Mouse (Mus musculus) ovary, postnatal 36 days (tissue): ENCODE measurements around the gene Rtkn.
"Not testable (repeated sequence)": the region's sequence is repeated elsewhere in the genome, so short reads cannot be mapped to it uniquely, and the experiment has no call there.

ENCODE experiments used
- DNase-seq: peaks from one replicate; pipeline ENCODE4 v3.0.0; 2022; ENCODE audit warnings: low spot score, mixed read lengths

The Rtkn gene

GRCm38 (mm10) chr6:83138056-83138455, 2.8 kb downstream of the Rtkn start:
- DNase-seq: no peak

GRCm38 (mm10) chr6:83140044-83140443, 4.8 kb downstream of the Rtkn start:
- DNase-seq: no peak

- DNase-seq: no peak
Measured at GRCm38 (mm10) chr6:83141636-83142035, 6.4 kb downstream of the Rtkn start.

GRCm38 (mm10) chr6:83142211-83142731, 7.0 kb downstream of the Rtkn start:
- DNase-seq: no peak

GRCm38 (mm10) chr6:83142886-83143285, 7.6 kb downstream of the Rtkn start:
- no peak for DNase-seq

GRCm38 (mm10) chr6:83145209-83145608, 9.9 kb downstream of the Rtkn start:
- DNase-seq: no peak

GRCm38 (mm10) chr6:83145805-83146204, 10.5 kb downstream of the Rtkn start:
- no peak for DNase-seq

- no peak for DNase-seq
Measured at GRCm38 (mm10) chr6:83147280-83147679, 12.0 kb downstream of the Rtkn start.

GRCm38 (mm10) chr6:83151721-83152120, 16.5 kb downstream of the Rtkn start:
- no peak for DNase-seq

- no peak for DNase-seq
Measured at GRCm38 (mm10) chr6:83153038-83153437, 17.8 kb downstream of the Rtkn start.

GRCm38 (mm10) chr6:83153485-83153884, 18.2 kb downstream of the Rtkn start:
- no peak for DNase-seq

GRCm38 (mm10) chr6:83155552-83156238, 20.4 kb downstream of the Rtkn start:
- no peak for DNase-seq

GRCm38 (mm10) chr6:83156259-83156684, 21.0 kb downstream of the Rtkn start, which contains the start of the genes Wdr54 and 1700003E16Rik:
TSS of gene Wdr54 (minus strand) at chr6:83156397.
TSS of gene 1700003E16Rik (plus strand) at chr6:83156404.
- DNase-seq: peak; percentile 65

GRCm38 (mm10) chr6:83159456-83159855, 24.2 kb downstream of the Rtkn start:
- DNase-seq: not testable (repeated sequence)

GRCm38 (mm10) chr6:83161442-83161841, 26.2 kb downstream of the Rtkn start:
- DNase-seq: no peak

- peak; percentile 51 for DNase-seq
Measured at GRCm38 (mm10) chr6:83161921-83162641, 26.8 kb downstream of the Rtkn start.

GRCm38 (mm10) chr6:83162701-83163100, 27.4 kb downstream of the Rtkn start:
- DNase-seq: peak; percentile 44

- no peak for DNase-seq
Measured at GRCm38 (mm10) chr6:83165026-83165606, 29.9 kb downstream of the Rtkn start.

GRCm38 (mm10) chr6:83165607-83166242, 30.5 kb downstream of the Rtkn start, which contains the start of gene Dctn1:
TSS of gene Dctn1 (plus strand) at chr6:83165920.
- DNase-seq: peak; percentile 95

GRCm38 (mm10) chr6:83166243-83166630, 31.0 kb downstream of the Rtkn start:
- no peak for DNase-seq

- no peak for DNase-seq
Measured at GRCm38 (mm10) chr6:83169872-83170271, 34.6 kb downstream of the Rtkn start.

- DNase-seq: no peak
Measured at GRCm38 (mm10) chr6:83171063-83171462, 35.8 kb downstream of the Rtkn start.
